Mouse (Mus musculus): ENCODE results near the gene Unc50.

DNA sequence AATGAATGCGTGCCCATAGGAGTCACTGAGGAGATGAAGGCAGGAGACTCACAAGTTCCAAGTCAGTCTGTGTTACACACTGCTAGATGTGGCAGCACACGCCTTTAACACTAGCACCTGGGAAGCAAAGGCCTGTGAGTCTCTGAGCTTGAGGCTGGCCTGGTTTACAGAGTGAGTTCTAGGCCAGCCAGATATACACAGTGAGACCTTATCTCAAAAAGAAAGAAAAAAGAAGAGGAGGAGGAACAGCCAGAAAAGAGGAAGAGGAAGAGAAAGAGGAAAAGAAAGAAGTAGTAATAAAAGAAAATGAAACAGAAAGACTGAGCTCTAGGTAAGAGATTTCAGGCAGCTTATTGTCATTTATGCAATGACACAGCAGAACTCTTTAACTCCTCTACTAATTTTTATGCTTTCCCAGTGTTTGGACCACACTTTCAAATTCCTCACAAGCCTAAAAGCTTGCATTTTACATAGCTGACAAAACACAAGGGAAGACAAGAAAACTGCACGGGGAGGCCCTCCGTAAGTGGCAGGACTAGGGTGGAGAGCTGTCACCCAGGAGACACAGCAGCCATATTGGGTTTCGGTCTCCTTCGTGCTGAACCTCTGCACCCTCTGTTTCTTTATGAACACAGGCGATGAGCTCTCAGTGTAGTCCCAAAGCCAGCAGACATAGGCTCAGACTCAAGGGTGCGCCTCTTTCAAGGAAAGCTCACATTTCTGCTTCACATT is 2.6 kb upstream of the Unc50 start:
- TF ChIP-seq CTCF (IDR thresholded peaks at IDR 0.05; ENCODE audit: borderline replicate concordance, control insufficient read depth, extremely low read depth, insufficient read depth, low read length, poor library complexity) (no peak), POLR2A (IDR thresholded peaks at IDR 0.05; ENCODE audit: control insufficient read depth, extremely low read depth, insufficient read depth, low read length, poor library complexity) (no peak)
